Mouse (Mus musculus) urinary bladder, adult 2 months (tissue): ENCODE data around the gene Rcan2. TPM values are rescaled to one million over a fixed set of nuclear protein-coding genes. Genes with fewer than 3 reads are reported as not detected.

Source experiments
- DNase-seq: peaks from one replicate; pipeline ENCODE4 v3.0.0; 2022; ENCODE audit warnings: low spot score
- polyA plus RNA-seq: library from polyadenylated mRNA; depleted of rRNA; stranded (reverse); fragments of >200 nt; gene quantifications from 2 replicates; pipeline ENCODE4 v1.2.3, GENCODE M21; 2012

Rcan2 gene
- polyA plus RNA-seq, 1 experiment = 10.2 TPM

GRCm38 (mm10) chr17:43917143-43917542 is 116.0 kb downstream of the Rcan2 start:
- DNase-seq = no peak

DNA sequence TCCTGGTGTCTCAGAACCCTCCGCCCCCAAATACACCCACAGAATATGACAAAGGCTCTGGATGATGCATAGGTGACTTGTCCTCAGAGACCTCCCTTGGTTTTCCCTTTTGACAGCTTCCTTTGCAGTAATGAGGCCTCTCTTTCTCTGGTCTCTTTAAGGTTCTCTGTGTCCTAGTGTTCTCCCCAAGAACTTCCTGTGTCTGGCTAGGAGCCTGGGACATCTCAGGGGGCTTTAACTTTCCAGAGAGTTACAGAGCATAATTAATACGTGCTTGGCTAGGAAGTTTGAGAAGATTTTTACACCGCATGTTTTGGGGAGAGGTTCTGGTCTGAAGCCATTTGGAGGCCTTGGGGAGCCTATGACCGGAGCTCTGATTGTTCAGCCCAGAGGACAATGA is 128.7 kb downstream of the Rcan2 start:
- no peak for DNase-seq

DNA sequence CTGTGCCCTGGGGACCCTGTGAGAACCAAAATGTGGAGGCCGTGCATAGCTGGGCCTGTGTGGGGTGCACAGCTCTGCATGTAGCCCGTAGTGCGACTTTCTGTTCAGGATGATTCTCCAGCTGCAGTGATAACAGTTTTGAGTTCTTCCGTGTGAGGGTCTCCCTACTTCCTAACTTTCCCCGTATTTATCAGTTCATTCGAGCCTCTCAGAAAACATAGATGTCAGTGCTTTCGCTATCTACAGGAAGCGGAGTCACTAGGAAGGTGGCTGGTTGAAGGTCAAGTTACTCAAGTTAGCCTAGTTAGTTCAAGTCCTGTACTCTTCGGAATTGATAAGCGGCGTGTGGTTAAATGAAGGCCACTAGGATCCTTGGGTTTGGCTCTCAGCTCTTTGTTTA is 130.6 kb downstream of the Rcan2 start:
- no peak for DNase-seq

- DNase-seq = no peak
Observed at GRCm38 (mm10) chr17:43934056-43934455, 132.9 kb downstream of the Rcan2 start.

- no peak for DNase-seq
Observed at GRCm38 (mm10) chr17:43952219-43952618, 151.1 kb downstream of the Rcan2 start.

GRCm38 (mm10) chr17:43952661-43953534 is 151.7 kb downstream of the Rcan2 start:
- no peak for DNase-seq

- no peak for DNase-seq
Observed at GRCm38 (mm10) chr17:43953535-43953918, 152.4 kb downstream of the Rcan2 start.

DNA sequence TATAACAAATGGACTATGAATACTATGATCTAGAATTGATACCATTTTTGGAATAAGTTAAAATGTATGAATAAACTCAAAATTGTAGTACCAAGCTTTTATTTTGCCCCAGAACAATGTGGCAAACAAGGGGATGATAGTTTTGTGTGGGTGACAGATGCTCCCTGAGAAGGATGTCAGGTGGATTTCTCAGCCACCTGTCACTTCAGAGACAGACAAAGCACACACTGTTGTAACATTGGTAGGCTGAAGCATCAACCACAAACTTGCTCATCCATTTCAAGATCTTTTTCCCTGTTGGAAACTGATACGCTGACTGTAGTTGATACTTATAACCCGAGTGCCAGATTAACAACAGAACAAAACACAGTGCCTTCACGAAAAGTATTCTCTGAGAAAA is 158.6 kb downstream of the Rcan2 start:
- DNase-seq = no peak

DNA sequence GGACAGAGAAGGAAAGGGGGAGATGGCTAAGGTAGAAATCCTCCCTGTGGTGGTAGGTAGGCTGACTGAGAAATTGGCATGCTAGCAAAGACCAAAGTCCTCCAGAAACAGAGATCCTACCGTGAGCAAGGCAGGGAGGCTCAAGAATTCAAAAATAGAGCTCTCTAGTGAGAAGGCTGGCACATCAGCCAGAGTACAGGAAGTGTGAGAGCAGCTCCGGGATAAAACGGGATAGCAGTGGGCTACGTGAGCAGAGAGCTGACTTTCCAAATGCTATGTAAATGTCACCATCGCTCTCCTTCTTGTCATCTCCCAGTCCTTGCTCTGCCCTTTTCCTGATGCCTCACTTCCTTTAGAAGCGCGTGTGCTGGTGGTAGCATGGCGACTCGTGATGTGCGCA is 168.8 kb downstream of the Rcan2 start:
- DNase-seq = no peak

GRCm38 (mm10) chr17:43977572-43977971 is 176.4 kb downstream of the Rcan2 start:
- DNase-seq = no peak

DNA sequence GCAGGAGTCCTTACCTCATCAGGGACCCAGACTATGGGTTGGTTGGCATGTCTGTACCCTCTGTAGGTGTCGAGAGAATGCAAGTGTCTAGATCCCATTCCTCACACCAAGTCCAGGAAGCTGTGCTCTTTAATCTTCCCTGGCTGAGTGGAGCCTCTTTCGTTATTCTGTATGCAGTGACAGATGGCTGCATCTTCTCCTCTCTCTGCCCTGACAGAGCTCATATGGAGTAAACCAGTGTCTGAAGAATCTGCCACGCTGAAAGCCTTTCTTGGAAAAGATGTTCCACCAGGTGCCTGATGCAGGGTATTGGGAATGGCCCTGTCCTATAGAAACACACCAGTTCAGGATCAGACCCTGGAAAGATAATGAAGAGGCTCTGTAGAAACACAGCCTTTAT is 178.8 kb downstream of the Rcan2 start:
- no peak for DNase-seq

DNA sequence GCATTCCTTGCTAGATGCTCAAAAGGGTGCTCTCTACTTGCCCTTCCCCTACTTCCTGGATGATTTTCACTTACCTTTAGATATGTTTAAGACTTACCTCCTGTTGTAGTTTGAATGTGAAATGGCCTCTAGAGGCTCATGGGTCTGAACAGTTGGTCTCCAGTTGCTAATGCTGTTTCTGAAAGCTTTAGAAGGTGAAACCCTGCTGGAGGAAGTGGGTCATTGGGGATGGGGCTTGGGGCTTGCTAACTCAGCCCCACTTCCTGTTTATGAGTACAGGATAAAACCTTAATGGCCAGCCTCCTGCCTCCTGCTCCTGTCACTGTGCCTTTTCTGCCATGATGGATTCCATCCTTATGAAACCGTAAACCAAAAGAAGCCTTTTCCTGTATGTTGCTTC is 181.4 kb downstream of the Rcan2 start:
- no peak for DNase-seq

DNA sequence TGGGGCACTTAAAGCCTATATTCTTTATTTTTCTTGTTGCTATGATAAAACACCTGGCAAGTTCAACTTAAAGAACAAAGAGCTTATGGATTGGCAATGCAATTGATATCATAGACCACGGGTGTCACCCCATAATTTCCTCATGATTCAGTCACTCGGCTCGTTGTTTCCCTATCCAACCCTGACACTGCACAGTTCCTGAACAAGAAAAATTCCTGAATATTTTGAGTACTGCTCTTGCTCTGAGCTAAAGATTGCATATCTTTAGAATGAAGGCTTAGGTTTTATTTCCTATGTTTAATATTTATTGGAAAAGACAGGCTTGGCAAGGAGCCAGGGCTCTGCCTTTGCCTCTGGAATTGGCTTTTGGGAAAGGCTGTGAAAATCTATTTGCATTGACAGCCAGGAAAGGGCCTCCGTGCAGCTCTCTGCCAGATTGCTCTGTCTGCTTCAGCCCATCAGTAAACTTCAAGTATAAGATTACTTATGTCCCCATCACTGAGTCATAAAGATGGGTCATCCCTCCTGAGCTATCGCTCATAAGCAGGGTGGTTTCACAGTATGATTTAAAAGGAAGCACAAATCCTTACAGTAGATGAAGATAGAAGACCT is 188.3 kb downstream of the Rcan2 start:
- no peak for DNase-seq

DNA sequence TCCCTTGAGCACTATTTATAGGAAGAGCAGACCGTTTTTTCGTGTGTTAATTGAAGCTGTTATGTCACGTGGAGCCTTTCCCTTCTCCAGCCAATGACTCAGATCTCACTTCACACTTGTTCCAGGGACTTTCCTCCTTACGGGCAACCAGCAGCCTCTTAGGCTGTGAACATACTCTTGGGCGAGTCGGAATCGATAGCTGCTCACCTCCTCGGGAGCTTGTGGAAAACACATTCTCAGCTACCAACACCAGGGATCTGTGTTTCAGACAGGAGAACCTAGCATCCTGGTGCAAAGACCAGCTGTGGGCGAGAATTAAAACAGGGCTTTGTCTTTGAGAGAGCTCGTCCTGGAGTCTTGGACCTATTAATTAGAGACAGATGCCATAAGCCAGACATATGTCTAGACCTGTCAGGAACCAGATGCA is 189.8 kb downstream of the Rcan2 start:
- DNase-seq = no peak

GRCm38 (mm10) chr17:43994080-43994479 is 192.9 kb downstream of the Rcan2 start:
- DNase-seq = no peak

DNA sequence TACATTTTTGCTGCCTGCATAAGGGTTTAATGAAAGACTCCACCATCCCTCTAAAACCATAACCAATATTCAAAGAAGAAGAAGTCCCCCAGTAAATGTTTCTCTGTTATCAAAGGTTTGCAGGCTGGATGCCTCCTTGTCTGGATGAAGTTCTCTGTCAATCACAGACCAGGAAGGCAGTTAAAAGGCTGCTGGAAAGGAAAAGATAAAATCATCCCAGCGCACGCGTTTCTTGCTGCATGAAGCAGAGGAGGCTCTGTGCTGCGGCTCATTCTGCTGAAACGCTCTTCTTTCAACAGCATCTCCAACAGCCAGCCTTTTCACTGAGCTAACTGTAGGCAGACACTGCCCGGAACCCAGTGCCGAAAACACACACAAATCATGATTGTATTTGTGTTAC is 196.4 kb downstream of the Rcan2 start:
- DNase-seq = no peak

DNA sequence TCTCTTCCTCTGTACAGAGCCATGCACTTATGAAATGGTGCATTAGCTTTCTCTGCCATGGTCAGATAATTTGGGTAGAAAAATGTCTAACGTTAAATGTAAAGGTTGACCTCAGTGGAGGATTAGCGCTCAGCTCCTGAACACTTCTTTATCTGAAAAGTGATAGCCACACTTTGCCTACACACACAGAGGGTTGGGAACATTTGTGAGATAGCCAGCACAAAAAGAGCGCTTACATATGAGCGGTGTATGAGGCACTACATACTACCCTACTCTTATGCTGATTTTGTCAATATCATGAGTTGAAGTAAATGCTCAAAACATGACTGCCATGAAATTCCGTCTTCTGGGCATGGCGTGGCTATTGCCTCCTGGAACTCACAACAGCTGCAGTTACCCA is 196.9 kb downstream of the Rcan2 start:
- no peak for DNase-seq

DNA sequence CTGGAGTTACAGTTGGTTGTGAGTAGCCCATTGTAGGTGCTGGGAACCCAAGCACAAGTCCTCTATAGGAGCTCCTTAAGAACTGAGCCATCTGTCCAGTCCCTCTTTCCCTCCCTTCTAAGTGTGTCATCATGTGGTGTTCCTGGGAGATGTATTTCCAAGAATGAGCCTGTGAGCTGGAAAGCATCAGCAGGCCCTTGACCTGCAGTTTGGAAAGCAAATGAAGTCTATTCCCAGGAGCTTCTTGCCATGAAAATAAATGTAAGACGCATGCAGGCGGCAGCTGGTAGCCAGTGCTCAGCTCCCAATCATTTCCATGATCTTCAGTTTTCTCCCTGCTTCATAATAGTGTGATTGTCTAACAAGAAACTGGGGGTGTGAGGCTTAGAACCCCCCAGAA is 203.2 kb downstream of the Rcan2 start:
- no peak for DNase-seq

DNA sequence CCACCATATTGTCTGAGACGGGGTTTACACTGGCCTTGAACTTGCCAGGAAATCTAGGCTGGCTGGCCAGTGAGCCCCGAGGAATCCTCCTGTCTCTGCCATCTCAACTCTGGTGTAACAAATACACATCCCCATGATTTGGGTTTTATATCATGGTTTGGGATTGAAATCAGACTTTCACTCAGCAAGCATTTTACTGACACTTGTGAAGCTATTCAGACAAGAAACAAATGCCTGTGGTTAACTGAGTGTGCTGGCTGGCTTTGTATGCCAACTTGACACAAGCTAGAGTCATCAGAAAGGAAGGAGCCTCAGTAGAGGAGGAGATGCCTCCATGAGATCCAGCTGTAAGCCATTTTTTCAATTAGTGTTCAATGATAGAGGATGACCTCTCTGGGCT is 206.3 kb downstream of the Rcan2 start:
- DNase-seq = no peak

DNA sequence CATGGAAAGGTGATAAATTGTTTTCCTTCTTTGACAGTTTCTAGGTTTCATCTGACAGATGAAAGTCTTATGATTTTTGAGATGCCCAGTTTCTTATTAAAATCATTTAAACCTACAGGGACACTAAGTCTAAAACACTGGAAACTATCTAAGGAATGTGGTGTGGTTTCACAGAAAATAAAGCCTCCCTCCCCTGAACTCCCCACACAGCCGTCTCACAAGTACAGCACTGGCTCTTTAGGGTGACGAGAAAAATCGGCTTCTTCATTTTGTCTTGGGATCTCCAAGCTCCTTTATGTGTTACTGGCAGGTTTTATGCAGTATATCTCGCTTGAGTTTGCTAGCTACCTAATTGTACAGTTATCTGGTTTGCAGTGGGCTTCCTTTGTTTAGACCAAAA is 210.8 kb downstream of the Rcan2 start:
- DNase-seq = no peak

GRCm38 (mm10) chr17:44013756-44014510 is 212.8 kb downstream of the Rcan2 start:
- no peak for DNase-seq

DNA sequence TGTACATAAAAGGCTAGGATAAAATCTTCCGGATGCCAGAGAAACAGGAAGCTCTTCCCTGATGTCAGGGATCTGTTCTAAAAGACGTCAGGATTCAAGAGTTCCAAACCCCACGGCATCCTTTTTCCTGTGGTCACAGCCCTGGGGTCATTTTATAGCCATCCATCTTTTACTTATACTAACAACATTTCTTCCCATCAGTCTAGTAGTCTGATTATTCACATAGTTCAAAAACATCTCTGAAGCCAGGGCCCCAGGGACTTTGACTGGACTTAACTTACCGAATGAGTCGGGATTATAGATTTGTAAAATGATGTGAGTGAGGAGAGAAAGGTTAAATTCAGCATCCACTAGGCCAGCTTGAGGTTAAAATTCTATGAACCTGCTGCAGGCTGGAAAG is 215.2 kb downstream of the Rcan2 start:
- no peak for DNase-seq

- DNase-seq = no peak
Observed at GRCm38 (mm10) chr17:44020707-44021220, 219.6 kb downstream of the Rcan2 start.
